Mouse (Mus musculus) MEL (cell line): ENCODE data around the gene Ncs1. TPM values are rescaled to one million over a fixed set of nuclear protein-coding genes. Genes with fewer than 3 reads are reported as not detected.
A peak's percentile ranks its signal among the peaks of the same experiment; 100 is the strongest.

Experiments
- DNase-seq: peaks from one replicate; pipeline ENCODE4 v3.0.0; 2011; ENCODE audit warnings: low read depth, low spot score
- H3K27ac ChIP-seq: 2 replicates; pipeline ENCODE4 v1.5.1; 2012; ENCODE audit warnings: low read depth, mild to moderate bottlenecking, control low read depth, low read length, moderate library complexity; ENCODE audit not compliant: control insufficient read depth
- H3K27me3 ChIP-seq, 2 experiments: fragments of 150-350 bp in 1 of 2; sonication (generic) in 1 of 2; 2 replicates each; pipeline ENCODE4 v1.6.1; 2012; ENCODE audit warnings: low read length in 2 of 2, mild to moderate bottlenecking in 2 of 2, improper control_type of control experiment in 1 of 2, moderate library complexity in 1 of 2; ENCODE audit not compliant: insufficient read depth in 2 of 2, control insufficient read depth in 1 of 2
- H3K36me3 ChIP-seq, 2 experiments: 2 replicates each; pipeline ENCODE4 v1.6.1; 2012 to 2014; ENCODE audit warnings: low read length in 2 of 2, improper control_type of control experiment in 1 of 2, inconsistent platforms in 1 of 2, mild to moderate bottlenecking in 1 of 2; ENCODE audit not compliant: insufficient read depth in 2 of 2, control insufficient read depth in 1 of 2
- H3K4me1 ChIP-seq, 2 experiments: fragments of 150-350 bp in 1 of 2; sonication (generic) in 1 of 2; 2 replicates each; pipeline ENCODE4 v1.6.1; 2012; ENCODE audit warnings: low read length in 2 of 2, improper control_type of control experiment in 1 of 2, mild to moderate bottlenecking in 1 of 2; ENCODE audit not compliant: insufficient read depth in 2 of 2, control insufficient read depth in 1 of 2
- H3K4me3 ChIP-seq, 2 experiments: fragments of 150-350 bp in 1 of 2; sonication (generic) in 1 of 2; 2 replicates each; pipeline ENCODE4 v1.5.1; 2012; ENCODE audit warnings: low read depth in 2 of 2, low read length in 2 of 2, mild to moderate bottlenecking in 2 of 2, moderate library complexity in 2 of 2, control low read depth in 1 of 2, improper control_type of control experiment in 1 of 2; ENCODE audit not compliant: control insufficient read depth in 1 of 2, insufficient read depth in 1 of 2
- H3K79me2 ChIP-seq: 2 replicates; pipeline ENCODE4 v1.6.1; 2012; ENCODE audit warnings: mild to moderate bottlenecking, low read length, moderate library complexity; ENCODE audit not compliant: control insufficient read depth, poor library complexity, insufficient read depth
- H3K9ac ChIP-seq: 2 replicates; pipeline ENCODE4 v1.6.1; 2012; ENCODE audit warnings: low read depth, mild to moderate bottlenecking, control low read depth, low read length, moderate library complexity; ENCODE audit not compliant: control insufficient read depth, poor library complexity, severe bottlenecking
- H3K9me3 ChIP-seq: fragments of 150-350 bp; sonication (generic); replicated peaks from 2 replicates; pipeline ENCODE4 v1.6.1; 2012; ENCODE audit warnings: mild to moderate bottlenecking, low read length, improper control_type of control experiment, moderate library complexity; ENCODE audit not compliant: insufficient read depth
- BHLHE40 ChIP-seq: IDR thresholded peaks from 2 replicates; pipeline ENCODE4 v1.6.1; 2012; ENCODE audit warnings: low read depth, mild to moderate bottlenecking, inconsistent platforms, low read length, improper control_type of control experiment, borderline replicate concordance
- CHD1 ChIP-seq: IDR thresholded peaks from 2 replicates; pipeline ENCODE4 v1.6.1; 2012; ENCODE audit warnings: low read depth, mild to moderate bottlenecking, inconsistent platforms, low read length, improper control_type of control experiment
- CHD2 ChIP-seq: IDR thresholded peaks from 2 replicates; pipeline ENCODE4 v1.6.1; 2011; ENCODE audit warnings: low read length, improper control_type of control experiment
- CTCF ChIP-seq, 3 experiments: IDR thresholded peaks in 2 of 3; conservative IDR thresholded peaks in 1 of 3; 2 replicates each; pipeline ENCODE4 v1.5.1; 2011 to 2012; ENCODE audit warnings: low read length in 3 of 3, low read depth in 2 of 3, mild to moderate bottlenecking in 2 of 3, improper control_type of control experiment in 1 of 3, inconsistent platforms in 1 of 3, mixed read lengths in 1 of 3, moderate library complexity in 1 of 3; ENCODE audit not compliant: control insufficient read depth in 1 of 3, insufficient read depth in 1 of 3, poor library complexity in 1 of 3, severe bottlenecking in 1 of 3
- ELF1 ChIP-seq: IDR thresholded peaks from 2 replicates; pipeline ENCODE4 v1.6.1; 2014; ENCODE audit warnings: low read depth, mild to moderate bottlenecking, inconsistent platforms, low read length, improper control_type of control experiment, moderate library complexity
- EP300 ChIP-seq, 2 experiments: IDR thresholded peaks; 2 replicates each; pipeline ENCODE4 v1.6.1; 2011; ENCODE audit warnings: improper control_type of control experiment in 2 of 2, low read length in 2 of 2, low read depth in 1 of 2, mild to moderate bottlenecking in 1 of 2
- ETS1 ChIP-seq: IDR thresholded peaks from 2 replicates; pipeline ENCODE4 v1.6.1; 2012; ENCODE audit warnings: low read depth, mild to moderate bottlenecking, inconsistent platforms, low read length, improper control_type of control experiment, moderate library complexity
- GABPA ChIP-seq: IDR thresholded peaks from 2 replicates; pipeline ENCODE4 v1.6.1; 2012; ENCODE audit warnings: low read depth, mild to moderate bottlenecking, inconsistent platforms, low read length, improper control_type of control experiment, moderate library complexity
- GATA1 ChIP-seq: IDR thresholded peaks from 2 replicates; pipeline ENCODE4 v1.6.1; 2011; ENCODE audit warnings: low read depth, low read length, improper control_type of control experiment
- KAT2A ChIP-seq: conservative IDR thresholded peaks from 2 replicates; pipeline ENCODE4 v1.6.1; 2012; ENCODE audit warnings: low read depth, low read length, improper control_type of control experiment, inconsistent platforms
- MAFK ChIP-seq: IDR thresholded peaks from 2 replicates; pipeline ENCODE4 v1.6.1; 2011; ENCODE audit warnings: low read depth, mild to moderate bottlenecking, low read length, improper control_type of control experiment, borderline replicate concordance
- MAX ChIP-seq: IDR thresholded peaks from 2 replicates; pipeline ENCODE4 v1.6.1; 2011; ENCODE audit warnings: low read length, improper control_type of control experiment
- MAZ ChIP-seq: IDR thresholded peaks from 2 replicates; pipeline ENCODE4 v1.6.1; 2012; ENCODE audit warnings: low read depth, mild to moderate bottlenecking, inconsistent platforms, low read length, improper control_type of control experiment
- NRF1 ChIP-seq: IDR thresholded peaks from 2 replicates; pipeline ENCODE4 v1.6.1; 2014; ENCODE audit warnings: low read depth, mild to moderate bottlenecking, inconsistent platforms, low read length, improper control_type of control experiment, moderate library complexity; ENCODE audit not compliant: poor library complexity, insufficient read depth, severe bottlenecking
- POLR2A ChIP-seq, 2 experiments: IDR thresholded peaks; 2 replicates each; pipeline ENCODE4 v1.6.1; 2011 to 2012; ENCODE audit warnings: low read length in 2 of 2, mild to moderate bottlenecking in 2 of 2, control low read depth in 1 of 2, improper control_type of control experiment in 1 of 2, low read depth in 1 of 2, moderate library complexity in 1 of 2; ENCODE audit not compliant: control insufficient read depth in 1 of 2, insufficient read depth in 1 of 2, poor library complexity in 1 of 2
- RAD21 ChIP-seq: IDR thresholded peaks from 2 replicates; pipeline ENCODE4 v1.6.1; 2011; ENCODE audit warnings: mild to moderate bottlenecking, low read depth, low read length, improper control_type of control experiment
- SMC3 ChIP-seq: IDR thresholded peaks from 2 replicates; pipeline ENCODE4 v1.6.1; 2011; ENCODE audit warnings: low read depth, low read length, improper control_type of control experiment
- TBP ChIP-seq: IDR thresholded peaks from 2 replicates; pipeline ENCODE4 v1.8.0; 2011; ENCODE audit warnings: low read depth, low read length, improper control_type of control experiment
- USF1 ChIP-seq: IDR thresholded peaks from 2 replicates; pipeline ENCODE4 v1.6.1; 2014; ENCODE audit warnings: low read depth, mild to moderate bottlenecking, inconsistent platforms, low read length, improper control_type of control experiment, moderate library complexity
- USF2 ChIP-seq, 2 experiments: IDR thresholded peaks; 2 replicates each; pipeline ENCODE4 v1.6.1; 2011 to 2012; ENCODE audit warnings: improper control_type of control experiment in 2 of 2, low read length in 2 of 2, borderline replicate concordance in 1 of 2, inconsistent platforms in 1 of 2, low read depth in 1 of 2, mild to moderate bottlenecking in 1 of 2; ENCODE audit not compliant: insufficient read depth in 1 of 2
- ZC3H11A ChIP-seq: IDR thresholded peaks from 2 replicates; pipeline ENCODE4 v1.6.1; 2012; ENCODE audit warnings: low read depth, mild to moderate bottlenecking, inconsistent platforms, low read length, improper control_type of control experiment
- ZNF384 ChIP-seq: IDR thresholded peaks from 2 replicates; pipeline ENCODE4 v1.6.1; 2012; ENCODE audit warnings: low read depth, mild to moderate bottlenecking, inconsistent platforms, low read length, improper control_type of control experiment
- polyA plus RNA-seq, 2 experiments: library from polyadenylated mRNA; stranded (reverse) in 1 of 2; unstranded in 1 of 2; fragments of >175 nt in 1 of 2; fragments of >200 nt in 1 of 2; gene quantifications; 2 replicates each; pipeline versions ENCODE4 v1.2.1 to v1.2.4; 2012; ENCODE audit warnings: low replicate concordance in 2 of 2, low read depth in 1 of 2; ENCODE audit not compliant: insufficient read length in 2 of 2, insufficient read depth in 1 of 2, missing spikeins in 1 of 2
- total RNA-seq: library from RNA; depleted of rRNA; stranded (reverse); fragments of 300-350 nt; gene quantifications from 2 replicates; pipeline ENCODE4 v1.2.3, GENCODE M21; 2012

Gene Ncs1
- total and polyA plus RNA-seq, 3 experiments, result 14.5 to 17.6 TPM; not detected in 1

DNA sequence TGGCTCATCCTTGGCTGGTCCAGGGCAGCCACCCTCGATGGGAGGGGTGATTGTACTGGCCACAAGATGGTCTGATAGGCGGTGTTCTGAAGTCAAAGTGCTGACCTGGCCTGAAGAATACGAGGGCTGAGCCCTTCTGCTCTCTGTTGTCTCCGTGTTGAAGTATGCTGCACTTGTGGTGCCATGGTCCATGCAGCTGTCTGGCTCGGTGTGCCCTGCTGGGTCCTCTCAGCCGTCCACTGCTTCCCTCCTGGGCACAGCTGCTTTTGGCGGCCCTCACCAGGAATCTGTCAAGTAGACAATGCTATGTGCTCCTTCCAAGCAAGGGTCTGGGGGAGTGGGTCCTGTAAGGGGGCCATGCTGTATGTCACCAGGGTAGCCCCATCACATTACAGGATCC, 24.8 kb upstream of the Ncs1 start:
- TF ChIP-seq GABPA (no peak), CTCF (IDR thresholded peaks at IDR 0.05 in 2 of 3, conservative IDR thresholded peaks at IDR 0.05 in 1 of 3; ENCODE audit: control insufficient read depth in 1 of 3, insufficient read depth in 1 of 3, low read depth in 2 of 3, low read length in 3 of 3, poor library complexity in 1 of 3, severe bottlenecking in 1 of 3) (no peak), SMC3 (no peak), ETS1 (no peak), ELF1 (no peak), MAX (no peak), ZC3H11A (no peak), GATA1 (no peak), USF2 (IDR thresholded peaks at IDR 0.05; ENCODE audit: borderline replicate concordance in 1 of 2, insufficient read depth in 1 of 2, low read depth in 1 of 2, low read length in 2 of 2) (no peak), TBP (no peak), CHD1 (no peak), CHD2 (no peak)
- Histone ChIP-seq H3K27ac (no peak overlapping the region), H3K36me3 (no peaks in the 10 kb centered on the region), H3K4me3 (no peak overlapping the region), H3K79me2 (no peaks in the 10 kb centered on the region), H3K9me3 (no peaks in the 10 kb centered on the region), H3K27me3 (no peaks in the 10 kb centered on the region), H3K9ac (no peak overlapping the region), H3K4me1 (no peaks in the 10 kb centered on the region)
- DNase-seq, result no peak

DNA sequence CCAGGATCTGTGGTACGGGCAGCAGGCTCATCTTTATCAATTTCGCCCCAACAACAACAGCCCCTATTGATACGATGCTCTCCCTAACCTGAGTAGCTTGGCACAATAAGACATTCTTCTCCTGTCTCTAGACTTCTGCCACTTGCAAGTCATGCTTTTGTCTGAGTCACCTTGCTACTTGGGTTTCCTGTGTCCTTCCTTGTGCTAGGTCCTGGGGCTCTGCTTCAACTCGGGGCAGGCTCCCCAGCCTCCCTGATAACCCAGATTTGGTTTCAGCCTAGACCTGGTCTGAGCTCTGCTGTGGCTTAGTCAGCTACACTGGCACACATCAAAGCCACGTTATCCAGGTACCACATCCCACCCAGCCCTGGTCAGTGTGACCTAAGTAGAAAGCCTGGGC, 24.0 kb upstream of the Ncs1 start:
- Histone ChIP-seq H3K4me3 (no peak overlapping the region), H3K9me3 (no peaks in the 10 kb centered on the region), H3K4me1 (no peaks in the 10 kb centered on the region), H3K79me2 (no peaks in the 10 kb centered on the region), H3K27ac (no peak overlapping the region), H3K27me3 (no peaks in the 10 kb centered on the region), H3K36me3 (no peaks in the 10 kb centered on the region), H3K9ac (no peak overlapping the region)
- TF ChIP-seq CHD2 (no peak), EP300 (IDR thresholded peaks at IDR 0.05; ENCODE audit: low read depth in 1 of 2, low read length in 2 of 2) (no peak), BHLHE40 (no peak), RAD21 (no peak), GABPA (no peak)
- no peak for DNase-seq

DNA sequence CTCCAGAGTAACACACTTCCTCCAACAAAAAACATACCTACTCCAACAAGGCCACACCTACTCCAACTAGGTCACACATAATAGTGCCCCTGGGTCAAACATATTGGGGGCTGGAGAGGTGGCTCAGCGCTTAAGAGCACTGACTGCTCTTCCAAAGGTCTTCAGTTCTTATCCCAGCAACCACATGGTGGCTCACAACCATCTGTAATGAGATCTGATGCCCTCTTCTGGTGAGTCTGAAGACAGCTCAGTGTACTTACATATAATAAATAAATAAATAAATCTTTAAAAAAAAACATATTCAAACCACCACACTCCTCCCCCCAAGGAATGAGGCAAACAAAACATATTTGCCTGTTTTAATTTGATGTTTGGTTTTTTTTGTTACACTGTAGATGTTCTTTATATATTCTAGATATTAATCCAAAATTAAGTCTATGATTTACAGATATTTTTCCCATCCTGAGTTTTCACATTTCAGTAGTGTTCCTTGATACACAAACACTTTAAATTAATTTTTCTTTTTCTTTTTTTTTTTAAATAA, 16.8 kb upstream of the Ncs1 start:
- Histone ChIP-seq H3K27ac (no peak overlapping the region), H3K36me3 (no peaks in the 10 kb centered on the region), H3K27me3 (no peaks in the 10 kb centered on the region; a peak in 1 of 4 replicates), H3K79me2 (no peaks in the 10 kb centered on the region), H3K9me3 (no peaks in the 10 kb centered on the region), H3K4me3 (no peak overlapping the region), H3K4me1 (no peaks in the 10 kb centered on the region), H3K9ac (no peak overlapping the region)
- DNase-seq, result peak; percentile 37
- TF ChIP-seq MAFK, result no peak
- TF ChIP-seq MAZ, result no peak
- no peak for TF ChIP-seq USF1
- no peak for TF ChIP-seq NRF1
- TF ChIP-seq ETS1, result no peak
- no peak for TF ChIP-seq POLR2A (IDR thresholded peaks at IDR 0.05; ENCODE audit: control insufficient read depth in 1 of 2, insufficient read depth in 1 of 2, low read depth in 1 of 2, low read length in 2 of 2, poor library complexity in 1 of 2)
- no peak for TF ChIP-seq ELF1
- peak; percentile 52; the same call in 1 of the 2 replicates for TF ChIP-seq ZNF384
- TF ChIP-seq SMC3, result peak; percentile 21; the same call in 1 of the 2 replicates
- TF ChIP-seq KAT2A, result no peak
- TF ChIP-seq RAD21, result 0 out of 2 replicates have a peak, but pooled peaks have one; percentile 6
- TF ChIP-seq BHLHE40, result no peak
- peak in 2 of 3 experiments; percentile 25 to 42; a peak in 3 of 6 replicates for TF ChIP-seq CTCF (IDR thresholded peaks at IDR 0.05 in 2 of 3, conservative IDR thresholded peaks at IDR 0.05 in 1 of 3; ENCODE audit: control insufficient read depth in 1 of 3, insufficient read depth in 1 of 3, low read depth in 2 of 3, low read length in 3 of 3, poor library complexity in 1 of 3, severe bottlenecking in 1 of 3)
